Mouse (Mus musculus): ENCODE data around the gene Nt5c1b. TPM values are rescaled to one million over a fixed set of nuclear protein-coding genes. Genes with fewer than 3 reads are reported as not detected.

Nt5c1b gene
- not detected in 2 replicates for total RNA-seq (2014; rRNA removed)
- polyA plus RNA-seq (2015; fragmentation: Nextera tagmentation; extraction: Ambion mirVana): 0.13 TPM in 1 of 2 replicates, not detected in the other

GRCm38 (mm10) chr12:10369673-10370072 is at the start of gene Nt5c1b:
Gene Nt5c1b, plus strand, starts transcription at chr12:10369973.
- TF ChIP-seq CTCF (IDR thresholded peaks at IDR 0.05; ENCODE audit: low read depth): no peak
- no peak within 1 kb of the TSS for H3K4me2 ChIP-seq (ENCODE audit: low read depth, low read length)
- no peaks in the 10 kb centered on the region for H3K9me3 ChIP-seq (ENCODE audit: low read length)
- no peak within 1 kb of the TSS for H3K27ac ChIP-seq
- no peaks in the 10 kb centered on the region for H3K36me3 ChIP-seq (ENCODE audit: insufficient read depth, low read length)
- ATAC-seq (no peak), DNase-seq (ENCODE audit: low spot score) (no peak)
- 88% methylated on average over 3 of the region's 3 CpGs for WGBS
- no peak within 1 kb of the TSS for H3K9ac ChIP-seq (replicated peaks; ENCODE audit: low read length)
- H3K4me1 ChIP-seq (ENCODE audit: insufficient read depth, low read length): no peaks in the 10 kb centered on the region
- no peak within 1 kb of the TSS for H3K4me3 ChIP-seq (ENCODE audit: low read length)
- H3K27me3 ChIP-seq (ENCODE audit: insufficient read depth, low read length): no peaks in the 10 kb centered on the region

GRCm38 (mm10) chr12:10327651-10328050 is 42.1 kb upstream of the Nt5c1b start:
- 89% methylated on average over 10 of the region's 10 CpGs for WGBS
- no peaks in the 10 kb centered on the region for H3K4me1 ChIP-seq (ENCODE audit: insufficient read depth, low read length)
- H3K4me2 ChIP-seq (ENCODE audit: low read depth, low read length): no peak overlapping the region
- DNase-seq (ENCODE audit: low spot score) (no peak), ATAC-seq (no peak)
- no peaks in the 10 kb centered on the region for H3K9me3 ChIP-seq (ENCODE audit: low read length)
- H3K27ac ChIP-seq: no peak overlapping the region
- no peak overlapping the region for H3K9ac ChIP-seq (replicated peaks; ENCODE audit: low read length)
- H3K36me3 ChIP-seq (ENCODE audit: insufficient read depth, low read length): no peaks in the 10 kb centered on the region
- no peaks in the 10 kb centered on the region for H3K27me3 ChIP-seq (ENCODE audit: insufficient read depth, low read length)
- no peak overlapping the region for H3K4me3 ChIP-seq (ENCODE audit: low read length)
- no peak for TF ChIP-seq CTCF (IDR thresholded peaks at IDR 0.05; ENCODE audit: low read depth)

DNA sequence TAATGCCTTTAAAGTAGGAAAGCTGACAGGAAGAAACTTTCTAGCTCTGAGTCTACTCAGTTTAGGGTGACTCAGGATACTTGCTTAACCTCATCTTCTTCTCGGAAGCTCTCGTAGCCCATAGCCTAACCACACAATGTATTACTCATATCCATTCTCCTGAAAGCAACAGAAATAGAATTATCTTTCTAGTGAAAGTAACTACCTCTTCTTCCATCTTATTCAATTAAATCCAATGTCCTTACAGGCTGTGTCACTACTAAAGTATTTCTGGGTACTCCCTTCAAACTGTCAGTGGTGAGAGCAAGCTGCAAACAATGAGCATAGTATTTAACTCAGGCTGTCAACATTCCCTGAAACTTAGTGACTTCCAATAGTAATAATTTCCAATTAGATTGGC is 40.3 kb upstream of the Nt5c1b start:
- Histone ChIP-seq H3K27ac (no peak overlapping the region), H3K36me3 (ENCODE audit: insufficient read depth, low read length) (no peaks in the 10 kb centered on the region), H3K4me3 (ENCODE audit: low read length) (no peak overlapping the region), H3K27me3 (ENCODE audit: insufficient read depth, low read length) (no peaks in the 10 kb centered on the region), H3K9me3 (ENCODE audit: low read length) (no peaks in the 10 kb centered on the region), H3K4me1 (ENCODE audit: insufficient read depth, low read length) (no peaks in the 10 kb centered on the region), H3K4me2 (ENCODE audit: low read depth, low read length) (no peak overlapping the region), H3K9ac (replicated peaks; ENCODE audit: low read length) (no peak overlapping the region)
- ATAC-seq (no peak), DNase-seq (ENCODE audit: low spot score) (no peak)
- no peak for TF ChIP-seq CTCF (IDR thresholded peaks at IDR 0.05; ENCODE audit: low read depth)
- 94% methylated on average over 2 of the region's 2 CpGs for WGBS

DNA sequence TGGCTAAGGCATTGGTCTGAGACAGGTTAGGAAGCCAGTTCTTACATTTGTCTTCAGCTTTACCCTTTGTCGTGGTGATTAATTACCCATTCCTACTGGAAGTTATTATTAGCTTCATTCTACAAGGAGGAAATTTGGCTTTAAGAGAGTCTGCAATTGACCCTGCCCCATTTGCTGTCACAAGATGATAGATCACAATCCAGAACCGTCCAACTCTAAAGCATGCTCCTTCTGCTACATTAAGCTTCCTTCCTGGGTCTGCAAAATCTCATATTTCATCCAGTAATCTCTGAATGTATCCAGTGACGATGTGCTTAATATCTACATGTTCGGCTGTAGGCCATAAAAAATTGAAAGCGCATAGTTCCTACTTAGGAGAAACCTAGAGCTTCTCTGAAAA is 29.2 kb upstream of the Nt5c1b start:
- H3K4me1 ChIP-seq (ENCODE audit: insufficient read depth, low read length): no peaks in the 10 kb centered on the region
- no peaks in the 10 kb centered on the region for H3K36me3 ChIP-seq (ENCODE audit: insufficient read depth, low read length)
- no peak for TF ChIP-seq CTCF (IDR thresholded peaks at IDR 0.05; ENCODE audit: low read depth)
- H3K9me3 ChIP-seq (ENCODE audit: low read length): no peaks in the 10 kb centered on the region
- no peak for DNase-seq (ENCODE audit: low spot score)
- no peak for ATAC-seq
- no peaks in the 10 kb centered on the region for H3K27me3 ChIP-seq (ENCODE audit: insufficient read depth, low read length)
- no peak overlapping the region for H3K4me2 ChIP-seq (ENCODE audit: low read depth, low read length)
- no peak overlapping the region for H3K9ac ChIP-seq (replicated peaks; ENCODE audit: low read length)
- 71% methylated on average over 5 of the region's 5 CpGs for WGBS
- no peak overlapping the region for H3K4me3 ChIP-seq (ENCODE audit: low read length)
- H3K27ac ChIP-seq: no peak overlapping the region

DNA sequence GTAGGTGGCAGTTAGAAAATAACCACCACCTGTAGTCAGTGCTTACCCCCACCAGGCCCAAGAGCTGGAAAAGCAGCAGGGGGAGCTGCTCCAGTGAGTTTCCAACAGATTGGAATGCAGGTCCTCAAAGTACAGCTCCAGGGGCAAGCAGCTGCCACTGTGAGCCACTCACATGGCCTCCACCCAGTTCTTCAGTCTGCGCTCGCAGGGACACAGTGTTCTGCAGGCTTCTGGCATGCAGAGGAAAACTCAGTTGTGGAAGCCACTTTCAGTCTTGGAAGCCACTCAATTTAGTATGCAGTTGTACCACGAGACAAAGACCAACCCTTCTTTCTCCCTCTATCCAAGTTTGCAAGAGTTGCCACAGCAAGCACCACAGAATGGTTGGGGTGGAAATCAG is 19.1 kb upstream of the Nt5c1b start:
- H3K27ac ChIP-seq: no peak overlapping the region
- H3K27me3 ChIP-seq (ENCODE audit: insufficient read depth, low read length): no peaks in the 10 kb centered on the region
- no peaks in the 10 kb centered on the region for H3K4me1 ChIP-seq (ENCODE audit: insufficient read depth, low read length)
- H3K9me3 ChIP-seq (ENCODE audit: low read length): no peaks in the 10 kb centered on the region
- no peak for ATAC-seq
- H3K4me2 ChIP-seq (ENCODE audit: low read depth, low read length): no peak overlapping the region
- no peak overlapping the region for H3K9ac ChIP-seq (replicated peaks; ENCODE audit: low read length)
- DNase-seq (ENCODE audit: low spot score): no peak
- TF ChIP-seq CTCF (IDR thresholded peaks at IDR 0.05; ENCODE audit: low read depth): no peak
- no peak overlapping the region for H3K4me3 ChIP-seq (ENCODE audit: low read length)
- 46% methylated on average over 3 of the region's 3 CpGs for WGBS
- no peaks in the 10 kb centered on the region for H3K36me3 ChIP-seq (ENCODE audit: insufficient read depth, low read length)

GRCm38 (mm10) chr12:10357756-10358155 is 12.0 kb upstream of the Nt5c1b start:
- Histone ChIP-seq H3K27ac (no peak overlapping the region), H3K9me3 (ENCODE audit: low read length) (no peaks in the 10 kb centered on the region), H3K36me3 (ENCODE audit: insufficient read depth, low read length) (no peaks in the 10 kb centered on the region), H3K27me3 (ENCODE audit: insufficient read depth, low read length) (no peaks in the 10 kb centered on the region), H3K9ac (replicated peaks; ENCODE audit: low read length) (no peak overlapping the region), H3K4me3 (ENCODE audit: low read length) (no peak overlapping the region), H3K4me1 (ENCODE audit: insufficient read depth, low read length) (no peaks in the 10 kb centered on the region), H3K4me2 (ENCODE audit: low read depth, low read length) (no peak overlapping the region)
- no peak for TF ChIP-seq CTCF (IDR thresholded peaks at IDR 0.05; ENCODE audit: low read depth)
- WGBS: 59% methylated on average over 6 of the region's 6 CpGs
- DNase-seq (ENCODE audit: low spot score) (no peak), ATAC-seq (no peak)

- Histone ChIP-seq H3K4me3 (ENCODE audit: low read length) (peak within 1 kb of the TSS; percentile 88), H3K4me2 (ENCODE audit: low read depth, low read length) (peak within 1 kb of the TSS; percentile 55), H3K9ac (replicated peaks; ENCODE audit: low read length) (peak within 1 kb of the TSS; percentile 98), H3K4me1 (ENCODE audit: insufficient read depth, low read length) (no peaks in the 10 kb centered on the region; the same call in 1 of the 2 replicates), H3K27me3 (ENCODE audit: insufficient read depth, low read length) (no peaks in the 10 kb centered on the region), H3K27ac (peak within 1 kb of the TSS; percentile 98), H3K36me3 (ENCODE audit: insufficient read depth, low read length) (peaks cover 7% of the 10 kb centered on the region; the same call in 1 of the 2 replicates), H3K9me3 (ENCODE audit: low read length) (no peaks in the 10 kb centered on the region)
- TF ChIP-seq CTCF (IDR thresholded peaks at IDR 0.05; ENCODE audit: low read depth): peak; percentile 78
- WGBS: under 1% methylated on average over 53 of the region's 53 CpGs
- DNase-seq (ENCODE audit: low spot score): peak; percentile 95
- peak; percentile 98 for ATAC-seq
Measured at GRCm38 (mm10) chr12:10390671-10391441, 21.1 kb downstream of the Nt5c1b start, which contains the start of gene Rdh14. Gene Rdh14, plus strand, starts transcription at chr12:10390772.

Data from hindbrain, postnatal 0 days (tissue).